Mouse (Mus musculus): ENCODE measurements around the gene Stub1. TPM values are rescaled to one million over a fixed set of nuclear protein-coding genes. Genes with fewer than 3 reads are reported as not detected.

Gene Stub1
- 133 TPM for polyA plus RNA-seq (2014; fragmentation: Illumina TruSeq; extraction: RNeasy Lipid Tissue Mini Kit (QIAGEN cat#74804); ENCODE audit: low read depth, low replicate concordance)

DNA sequence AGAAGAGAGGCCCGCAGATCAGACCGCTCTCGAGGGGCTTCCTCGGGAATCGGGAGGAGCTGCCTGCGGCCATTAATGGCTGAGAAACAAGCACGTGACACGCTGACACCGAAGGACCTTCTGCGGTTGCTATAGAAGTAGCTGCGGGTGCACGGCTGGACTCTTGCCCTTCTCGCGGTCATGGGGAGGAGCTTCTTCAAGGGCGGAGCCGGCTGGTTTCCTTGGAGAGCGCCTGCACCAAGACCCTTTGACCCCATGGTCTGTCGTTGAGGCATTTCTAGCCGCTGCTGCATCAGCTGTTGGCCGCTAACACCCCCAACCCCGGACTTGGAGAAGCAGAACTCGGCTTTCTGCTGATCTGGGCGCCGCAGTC is at the start of gene Stub1:
Gene Stub1 (minus strand): TSS at position 114 of the 373 bp plus-strand sequence.

GRCm38 (mm10) chr17:25880196-25880910 is 47.1 kb upstream of the Stub1 start, which contains the start of gene Wfikkn1:
Gene Wfikkn1, minus strand, starts transcription at chr17:25880858.

DNA sequence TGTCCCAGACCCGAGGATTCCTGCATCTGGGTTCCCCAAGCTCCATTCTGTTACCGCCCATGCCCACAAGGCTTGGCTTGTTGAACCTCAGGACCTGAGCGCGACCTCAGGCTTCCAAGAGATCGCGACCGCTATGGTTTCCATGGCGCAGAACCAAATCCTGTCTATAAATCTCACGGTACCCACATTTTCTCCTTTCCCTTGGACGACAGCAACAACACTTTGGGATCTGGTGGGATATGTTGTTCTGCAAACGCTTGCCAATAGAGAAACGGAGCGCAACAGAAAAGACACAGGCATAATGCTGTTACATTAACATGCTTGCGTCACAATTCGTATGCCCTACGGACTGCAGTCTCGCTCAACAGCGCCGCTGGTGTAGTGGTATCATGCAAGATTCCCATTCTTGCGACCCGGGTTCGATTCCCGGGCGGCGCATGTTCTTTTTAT is 41.5 kb upstream of the Stub1 start, which contains the start of gene Mettl26:
Gene Mettl26 (plus strand): TSS at position 354 of the 450 bp plus-strand sequence.

GRCm38 (mm10) chr17:25868601-25869191 is 35.5 kb upstream of the Stub1 start, which contains the start of gene Mcrip2:
Gene Mcrip2, minus strand, starts transcription at chr17:25868764.

DNA sequence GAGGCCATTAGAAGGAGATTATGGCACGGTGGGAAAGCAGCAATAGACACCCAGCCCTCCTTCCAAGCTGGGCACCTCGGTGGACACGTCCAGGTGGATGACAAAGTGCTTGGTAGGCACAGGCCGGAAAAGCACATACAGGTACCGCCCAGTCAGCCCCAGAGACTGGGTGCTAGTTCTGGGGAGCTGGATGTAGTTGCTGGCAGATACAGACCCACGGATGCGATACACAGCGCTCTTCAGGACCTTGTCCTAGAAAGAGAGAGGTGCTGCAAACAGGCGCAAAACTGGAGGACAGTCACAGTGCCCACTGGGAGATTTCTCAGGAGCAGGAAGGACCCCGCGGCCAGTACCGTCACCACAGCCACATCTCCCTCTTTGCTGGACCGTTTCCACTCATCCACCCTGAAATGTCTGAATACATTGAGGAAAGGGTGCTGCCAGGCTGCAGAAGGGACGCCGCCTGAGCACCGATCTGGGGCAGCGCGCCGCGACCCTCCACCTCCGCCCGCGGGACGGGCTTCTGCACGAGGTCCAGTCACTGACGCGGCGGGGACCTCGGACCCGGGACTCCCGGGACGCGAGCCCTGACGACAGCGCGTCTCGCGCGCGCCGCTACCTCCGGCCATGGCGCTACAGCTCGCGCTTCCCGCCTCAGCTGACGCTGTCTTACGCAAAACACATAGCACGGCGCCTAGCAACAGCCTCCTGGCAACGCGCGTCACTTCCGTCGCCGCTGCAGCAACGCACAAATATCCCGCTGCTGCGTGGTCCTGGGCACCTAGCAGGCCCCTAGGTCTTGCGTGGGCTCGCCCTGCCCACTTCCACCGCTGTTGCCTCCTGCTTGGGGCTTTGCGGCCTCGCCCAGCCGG is 27.9 kb upstream of the Stub1 start, which contains the start of gene Wdr90:
Gene Wdr90 (minus strand): TSS at position 670 of the 872 bp plus-strand sequence.

DNA sequence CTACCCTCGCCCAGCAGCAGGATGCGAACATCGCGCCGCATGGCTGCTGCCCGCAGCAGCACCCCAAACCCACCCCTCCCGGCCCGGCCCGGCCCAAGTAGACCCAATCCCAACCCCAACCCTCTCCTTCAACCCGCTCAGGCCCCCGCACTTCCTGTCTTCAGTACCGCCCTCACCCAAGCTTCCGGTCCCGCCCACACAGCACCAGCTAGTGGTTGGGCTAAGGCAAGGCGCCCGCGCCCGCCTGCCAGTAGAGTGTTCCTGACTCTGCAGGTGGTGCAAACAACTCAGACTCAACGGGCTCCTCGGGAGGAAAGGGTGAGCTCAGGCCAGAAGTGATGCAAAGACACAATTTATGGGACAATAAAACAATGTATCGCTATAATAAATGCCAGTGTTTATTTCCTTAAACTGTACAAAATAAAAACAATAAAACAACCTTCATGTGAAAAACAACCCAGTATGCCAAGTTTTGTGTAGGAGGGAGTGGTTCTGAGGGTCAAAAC is 11.2 kb upstream of the Stub1 start, which contains the start of gene Rhot2:
Gene Rhot2 (minus strand): TSS at position 456 of the 506 bp plus-strand sequence.

GRCm38 (mm10) chr17:25841117-25841880 is 8.1 kb upstream of the Stub1 start, which contains the start of gene Gm20683:
Gene Gm20683, minus strand, starts transcription at chr17:25841763.

DNA sequence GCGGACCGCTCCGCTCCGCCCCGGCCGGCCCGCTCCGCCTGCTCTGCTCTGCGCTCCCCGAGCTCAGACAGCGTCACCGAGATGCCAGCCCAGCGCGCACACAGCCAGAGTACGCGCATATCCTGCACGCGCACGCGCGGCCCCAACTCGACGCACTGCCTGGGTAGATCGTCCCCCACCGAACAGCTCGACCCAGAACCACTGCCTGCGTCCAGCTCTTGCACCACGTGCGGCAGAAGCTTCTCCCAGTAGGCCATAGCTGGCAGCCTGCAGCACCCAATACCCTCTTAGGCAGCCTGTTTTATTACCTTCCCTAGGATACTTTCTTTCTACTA is 3.8 kb upstream of the Stub1 start, which contains the start of gene Rhbdl1:
Gene Rhbdl1 (minus strand): TSS at position 220 of the 335 bp plus-strand sequence.

GRCm38 (mm10) chr17:25828712-25829557 is 4.3 kb downstream of the Stub1 start, which contains the start of gene Jmjd8:
Gene Jmjd8, plus strand, starts transcription at chr17:25828867.

DNA sequence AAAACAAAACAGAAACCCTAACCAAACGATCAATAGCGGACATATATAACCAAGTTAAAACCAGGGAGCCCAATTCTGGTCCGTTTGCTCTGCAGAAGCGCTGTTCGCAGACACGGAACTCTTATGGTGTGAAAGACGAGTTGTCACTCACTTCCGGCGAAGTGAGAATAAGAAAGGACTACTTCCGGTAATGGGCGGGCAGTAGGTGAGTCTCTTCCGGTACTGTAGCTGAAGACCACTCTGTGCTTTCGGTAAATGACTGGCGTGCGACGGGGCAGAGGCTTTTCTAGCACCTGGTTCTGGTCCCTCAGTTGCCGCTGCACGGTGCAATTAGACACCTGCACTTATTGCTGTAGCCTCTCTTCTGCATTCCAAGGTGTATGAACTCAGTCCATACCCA is 9.8 kb downstream of the Stub1 start, which contains the start of gene Wdr24:
Gene Wdr24 (plus strand): TSS at position 176 of the 400 bp plus-strand sequence.

GRCm38 (mm10) chr17:25808789-25809605 is 24.2 kb downstream of the Stub1 start, which contains the start of gene Fbxl16:
Gene Fbxl16, plus strand, starts transcription at chr17:25809085.

DNA sequence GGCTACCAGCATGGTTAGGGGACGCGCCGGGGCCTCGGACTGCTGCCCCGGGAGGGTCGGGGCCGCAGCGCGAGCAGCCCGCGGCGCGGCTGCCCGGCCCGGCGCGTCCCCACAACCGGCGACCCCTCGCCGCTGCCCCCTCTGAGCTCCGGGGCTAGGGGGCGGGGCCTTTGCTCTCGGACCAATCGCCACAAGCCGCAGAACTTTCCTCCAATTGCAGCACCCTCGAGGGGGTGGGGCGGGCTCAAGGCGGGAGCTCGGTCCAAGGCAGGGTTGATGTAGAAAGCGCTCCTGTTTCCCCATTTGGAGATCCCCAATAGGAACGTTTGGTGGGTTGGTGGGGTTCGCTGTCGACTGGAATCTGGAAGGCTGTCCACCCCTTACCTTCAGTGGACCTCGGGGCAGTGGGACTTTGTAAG is 36.2 kb downstream of the Stub1 start, which contains the start of gene Metrn:
Gene Metrn (minus strand): TSS at position 186 of the 419 bp plus-strand sequence.

GRCm38 (mm10) chr17:25795609-25796092 is 37.6 kb downstream of the Stub1 start, which contains the start of gene AC134908.4:
Gene AC134908.4, minus strand, starts transcription at chr17:25795659.

DNA sequence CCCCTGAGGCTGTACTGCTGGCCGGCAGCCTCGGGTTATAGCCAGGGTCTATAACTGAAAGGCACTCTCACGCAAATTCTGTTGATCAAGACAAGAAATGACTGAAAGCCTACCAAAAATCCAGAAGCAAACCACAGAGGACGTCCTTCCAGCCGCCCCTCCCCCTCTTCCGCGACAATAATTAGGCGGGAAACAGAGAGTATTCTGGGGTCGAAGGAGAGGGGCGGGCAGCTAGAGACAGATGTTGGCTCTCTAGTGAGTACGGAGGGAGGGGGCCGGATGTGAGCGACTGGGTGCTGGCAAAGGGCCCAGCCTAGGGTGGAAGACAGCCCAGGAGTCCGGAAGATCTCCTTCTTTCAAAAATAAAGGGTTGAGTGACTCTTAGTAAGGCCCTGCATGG is 40.6 kb downstream of the Stub1 start, which contains the start of gene Fam173a:
Gene Fam173a (minus strand): TSS at position 287 of the 400 bp plus-strand sequence.

DNA sequence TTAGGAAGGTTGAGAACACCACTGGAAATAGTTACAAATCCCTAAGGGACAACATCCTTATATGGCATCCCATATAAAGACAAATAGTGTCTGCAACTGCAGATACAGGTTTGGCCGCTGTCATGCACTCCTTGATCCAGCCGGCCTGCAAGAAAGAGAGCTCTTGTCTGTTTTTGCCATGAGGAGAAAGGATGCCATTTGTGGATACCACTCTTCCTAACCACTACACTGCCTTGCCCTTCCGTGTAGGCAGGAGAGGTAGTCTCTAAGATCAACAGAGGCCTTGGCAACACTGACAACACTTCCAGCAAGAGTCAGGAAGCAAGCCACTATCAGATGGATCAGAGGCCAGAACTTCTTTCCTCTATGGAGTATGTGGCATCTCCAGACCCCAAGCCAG is 46.9 kb downstream of the Stub1 start, which contains the start of gene Ccdc78:
Gene Ccdc78 (plus strand): TSS at position 301 of the 400 bp plus-strand sequence.

DNA sequence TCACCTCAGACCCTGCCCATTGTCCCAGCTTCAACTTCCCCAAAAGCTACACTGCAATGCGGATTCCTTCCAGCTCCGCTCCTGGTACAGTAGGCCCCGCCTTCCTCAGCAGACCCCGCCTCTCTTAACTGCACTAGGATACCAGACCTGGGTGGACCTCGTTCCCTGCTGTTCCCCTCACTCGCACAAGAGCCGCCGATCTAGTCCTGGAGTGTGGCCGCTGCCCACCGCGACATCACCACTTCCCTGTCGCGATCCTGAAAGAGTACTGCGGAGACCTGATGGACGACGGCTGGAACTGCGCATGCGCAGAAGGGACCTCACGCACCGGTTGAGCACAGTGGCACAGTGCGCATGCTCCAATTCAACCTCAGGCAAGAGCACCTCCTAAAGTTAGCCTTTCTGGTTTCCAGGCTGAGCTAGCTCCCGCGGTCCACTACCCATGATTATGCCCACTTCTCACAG is 47.9 kb downstream of the Stub1 start, which contains the start of gene Haghl:
Gene Haghl (minus strand): TSS at position 393 of the 465 bp plus-strand sequence.

